Mouse (Mus musculus) limb, embryonic 10.5 days (tissue): ENCODE data around the gene Armc7. TPM values are rescaled to one million over a fixed set of nuclear protein-coding genes. Genes with fewer than 3 reads are reported as not detected.
A peak's percentile ranks its signal among the peaks of the same experiment; 100 is the strongest.
"Not testable (repeated sequence)": the region's sequence is repeated elsewhere in the genome, so short reads cannot be mapped to it uniquely, and the experiment has no call there.

ENCODE experiments used
- DNase-seq: peaks from one replicate; pipeline ENCODE4 v3.0.0-alpha.2; 2017; ENCODE audit warnings: low spot score
- H3K27ac ChIP-seq: fragments of 300-500 bp; sonication (generic); 2 replicates; pipeline ENCODE4 v1.5.1; 2016; ENCODE audit warnings: mild to moderate bottlenecking
- H3K27me3 ChIP-seq: fragments of 300-500 bp; sonication (generic); 2 replicates; pipeline ENCODE4 v1.6.1; 2016; ENCODE audit warnings: low read depth, mild to moderate bottlenecking; ENCODE audit not compliant: poor library complexity, severe bottlenecking
- H3K36me3 ChIP-seq: fragments of 300-500 bp; sonication (generic); 2 replicates; pipeline ENCODE4 v1.6.1; 2016; ENCODE audit warnings: mild to moderate bottlenecking, moderate library complexity
- H3K4me1 ChIP-seq: fragments of 300-500 bp; sonication (generic); 2 replicates; pipeline ENCODE4 v1.6.1; 2016
- H3K4me3 ChIP-seq: fragments of 300-500 bp; sonication (generic); 2 replicates; pipeline ENCODE4 v1.5.1; 2016; ENCODE audit warnings: mild to moderate bottlenecking, moderate library complexity
- H3K9me3 ChIP-seq: fragments of 300-500 bp; sonication (generic); replicated peaks from 2 replicates; pipeline ENCODE4 v1.6.1; 2016; ENCODE audit warnings: mild to moderate bottlenecking
- WGBS: fragments of 180-500 bp; shearing (Covaris S2); methylation state at CpG from one replicate; pipeline ENCODE4 v1.1.7; 2016; 5-methylcytosine and 5-hydroxymethylcytosine counted together
- polyA plus RNA-seq: library from polyadenylated mRNA; unstranded; fragments of >200 nt; fragmentation: Nextera tagmentation; extraction: Ambion mirVana; gene quantifications from 2 replicates; pipeline ENCODE4 v1.2.1, GENCODE M21; 2016

The Armc7 gene
- polyA plus RNA-seq, 1 experiment from 2014 or later, result 9.9 TPM

- 78% methylated on average over 5 of the region's 5 CpGs for WGBS
- no peaks in the 10 kb centered on the region for H3K36me3 ChIP-seq
- no peaks in the 10 kb centered on the region for H3K9me3 ChIP-seq
- no peak overlapping the region for H3K4me3 ChIP-seq
- no peak for DNase-seq
- H3K27me3 ChIP-seq, result peaks cover 20% of the 10 kb centered on the region
- peaks cover 19% of the 10 kb centered on the region for H3K4me1 ChIP-seq
- no peak overlapping the region for H3K27ac ChIP-seq
These were observed 13.6 kb upstream of the Armc7 start for GRCm38 (mm10) chr11:115461846-115462242.

GRCm38 (mm10) chr11:115462243-115462891 is 13.1 kb upstream of the Armc7 start, which contains the start of gene Slc16a5:
TSS of gene Slc16a5 (plus strand) at chr11:115462474.
- WGBS, result 78% methylated on average over 16 of the region's 16 CpGs
- no peak for DNase-seq
- Histone ChIP-seq H3K4me3 (no peak within 1 kb of the TSS), H3K27ac (no peak within 1 kb of the TSS), H3K4me1 (peaks cover 21% of the 10 kb centered on the region), H3K27me3 (peaks cover 20% of the 10 kb centered on the region), H3K36me3 (no peaks in the 10 kb centered on the region), H3K9me3 (no peaks in the 10 kb centered on the region)

GRCm38 (mm10) chr11:115463397-115463796 is 12.1 kb upstream of the Armc7 start:
- DNase-seq, result no peak
- 65% methylated on average over 11 of the region's 11 CpGs for WGBS
- H3K27ac ChIP-seq, result no peak overlapping the region
- peaks cover 19% of the 10 kb centered on the region for H3K4me1 ChIP-seq
- no peaks in the 10 kb centered on the region for H3K36me3 ChIP-seq
- peaks cover 20% of the 10 kb centered on the region for H3K27me3 ChIP-seq
- no peak overlapping the region for H3K4me3 ChIP-seq
- no peaks in the 10 kb centered on the region for H3K9me3 ChIP-seq

GRCm38 (mm10) chr11:115464851-115465250 is 10.6 kb upstream of the Armc7 start:
- Histone ChIP-seq H3K4me3 (no peak overlapping the region), H3K27me3 (peaks cover 20% of the 10 kb centered on the region), H3K36me3 (no peaks in the 10 kb centered on the region), H3K27ac (no peak overlapping the region), H3K4me1 (peaks cover 19% of the 10 kb centered on the region), H3K9me3 (no peaks in the 10 kb centered on the region)
- 87% methylated on average over 8 of the region's 8 CpGs for WGBS
- no peak for DNase-seq

GRCm38 (mm10) chr11:115467217-115467618 is 8.2 kb upstream of the Armc7 start:
- WGBS, result 10% methylated on average over 4 of the region's 4 CpGs
- peak overlapping the region; percentile 15; the same call in 1 of the 2 replicates for H3K4me3 ChIP-seq
- DNase-seq, result peak; percentile 69
- peak overlapping the region; percentile 61 for H3K27ac ChIP-seq
- H3K9me3 ChIP-seq, result no peaks in the 10 kb centered on the region
- peaks cover 15% of the 10 kb centered on the region for H3K27me3 ChIP-seq
- H3K36me3 ChIP-seq, result no peaks in the 10 kb centered on the region
- peaks cover 13% of the 10 kb centered on the region for H3K4me1 ChIP-seq

GRCm38 (mm10) chr11:115472183-115472582 is 3.3 kb upstream of the Armc7 start:
- Histone ChIP-seq H3K27me3 (no peaks in the 10 kb centered on the region), H3K9me3 (no peaks in the 10 kb centered on the region), H3K4me1 (peaks cover 50% of the 10 kb centered on the region), H3K27ac (0 out of 2 replicates have a peak overlapping the region, but pooled peaks have one; percentile 6), H3K4me3 (no peak overlapping the region), H3K36me3 (no peaks in the 10 kb centered on the region)
- no peak for DNase-seq
- WGBS, result 90% methylated on average over 7 of the region's 7 CpGs

GRCm38 (mm10) chr11:115473626-115474275 is 1.7 kb upstream of the Armc7 start:
- Histone ChIP-seq H3K9me3 (no peaks in the 10 kb centered on the region), H3K4me3 (peak overlapping the region; percentile 37), H3K27me3 (no peaks in the 10 kb centered on the region), H3K4me1 (peaks cover 42% of the 10 kb centered on the region), H3K27ac (peak overlapping the region; percentile 80), H3K36me3 (no peaks in the 10 kb centered on the region)
- DNase-seq, result peak; percentile 95
- WGBS, result 12% methylated on average over 15 of the region's 15 CpGs

- peak overlapping the region; percentile 85 for H3K4me3 ChIP-seq
- DNase-seq, result no peak
- H3K9me3 ChIP-seq, result no peaks in the 10 kb centered on the region
- no peaks in the 10 kb centered on the region for H3K27me3 ChIP-seq
- peaks cover 42% of the 10 kb centered on the region for H3K4me1 ChIP-seq
- WGBS, result 5% methylated on average over 28 of the region's 28 CpGs
- H3K27ac ChIP-seq, result peak overlapping the region; percentile 85
- peaks cover 5% of the 10 kb centered on the region for H3K36me3 ChIP-seq
These were observed 331 bp downstream of the Armc7 start for GRCm38 (mm10) chr11:115475758-115476237.

- not testable (repeated sequence) for H3K27ac ChIP-seq, H3K36me3 ChIP-seq, DNase-seq, H3K9me3 ChIP-seq, H3K27me3 ChIP-seq
- peaks cover 42% of the 10 kb centered on the region for H3K4me1 ChIP-seq
- peak overlapping the region; percentile 85; the same call in 1 of the 2 replicates for H3K4me3 ChIP-seq
- WGBS, result 88% methylated on average over 4 of the region's 4 CpGs
These were observed 1.2 kb downstream of the Armc7 start for GRCm38 (mm10) chr11:115476630-115477029.

GRCm38 (mm10) chr11:115477388-115477787 is 1.9 kb downstream of the Armc7 start:
- not testable (repeated sequence) for H3K36me3 ChIP-seq
- 85% methylated on average over 7 of the region's 7 CpGs for WGBS

GRCm38 (mm10) chr11:115478296-115478938 is 3.0 kb downstream of the Armc7 start:
- Histone ChIP-seq H3K4me1 (peaks cover 35% of the 10 kb centered on the region), H3K9me3 (no peaks in the 10 kb centered on the region), H3K4me3 (no peak overlapping the region), H3K27me3 (no peaks in the 10 kb centered on the region), H3K27ac (no peak overlapping the region), H3K36me3 (peaks cover 5% of the 10 kb centered on the region)
- no peak for DNase-seq
- 88% methylated on average over 9 of the region's 9 CpGs for WGBS

More at GRCm38 (mm10) chr11:115477388-115477787, 1.9 kb downstream of the Armc7 start:
- not testable (repeated sequence) for H3K9me3 ChIP-seq, DNase-seq, H3K27ac ChIP-seq, H3K4me3 ChIP-seq, H3K27me3 ChIP-seq
- H3K4me1 ChIP-seq, result peaks cover 40% of the 10 kb centered on the region

GRCm38 (mm10) chr11:115481553-115482259 is 6.2 kb downstream of the Armc7 start:
- H3K36me3 ChIP-seq, result peaks cover 11% of the 10 kb centered on the region
- H3K27ac ChIP-seq, result no peak overlapping the region
- no peak overlapping the region for H3K4me3 ChIP-seq
- H3K9me3 ChIP-seq, result no peaks in the 10 kb centered on the region
- 85% methylated on average over 6 of the region's 6 CpGs for WGBS
- no peak for DNase-seq
- no peaks in the 10 kb centered on the region for H3K27me3 ChIP-seq
- H3K4me1 ChIP-seq, result peaks cover 12% of the 10 kb centered on the region
